Mouse (Mus musculus) ES-E14 (cell line): ENCODE results near the gene Emsy.

Experiments used
- CHD2 ChIP-seq: IDR thresholded peaks from 2 replicates; pipeline ENCODE4 v1.6.1; 2014; ENCODE audit warnings: mild to moderate bottlenecking, low read depth, low read length, inconsistent platforms
- HCFC1 ChIP-seq: IDR thresholded peaks from 2 replicates; pipeline ENCODE4 v1.6.1; 2012; ENCODE audit warnings: low read length, inconsistent platforms, borderline replicate concordance; ENCODE audit not compliant: insufficient read depth
- MAFK ChIP-seq: IDR thresholded peaks from 2 replicates; pipeline ENCODE4 v1.6.1; 2014; ENCODE audit warnings: mild to moderate bottlenecking, low read depth, low read length, inconsistent platforms; ENCODE audit not compliant: insufficient read depth
- ZC3H11A ChIP-seq: IDR thresholded peaks from 2 replicates; pipeline ENCODE4 v1.6.1; 2012; ENCODE audit warnings: low read depth, mild to moderate bottlenecking, inconsistent platforms, low read length, borderline replicate concordance
- ZNF384 ChIP-seq: IDR thresholded peaks from 2 replicates; pipeline ENCODE4 v1.6.1; 2012; ENCODE audit warnings: low read depth, low read length, inconsistent platforms

- TF ChIP-seq CHD2 (no peak), ZNF384 (no peak), MAFK (no peak), HCFC1 (no peak), ZC3H11A (no peak)
Observed at GRCm38 (mm10) chr7:98677511-98677910, 20.9 kb upstream of the Emsy start.
